Mouse (Mus musculus): ENCODE data around the gene F8.

DNA sequence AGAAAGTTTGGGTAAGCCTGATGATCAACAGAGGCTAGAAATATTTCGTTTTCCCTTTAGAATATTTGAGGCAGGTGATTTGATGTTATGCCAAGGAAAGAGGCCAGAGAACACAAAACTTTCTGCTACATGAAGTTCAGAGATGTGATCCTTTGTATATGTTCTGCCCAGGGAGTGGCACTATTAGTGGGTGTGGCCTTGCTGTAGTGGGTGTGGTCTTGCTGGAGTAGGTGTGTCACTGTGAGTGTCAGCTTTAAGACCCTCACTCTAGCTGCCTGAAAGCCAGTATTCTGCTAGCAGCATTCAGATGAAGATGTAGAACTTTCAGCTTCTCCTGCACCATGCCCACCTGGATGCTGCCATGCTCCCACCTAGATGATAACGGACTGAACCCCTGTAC lies 232.1 kb downstream of the F8 start:
- TF ChIP-seq USF1 (IDR thresholded peaks at IDR 0.05; ENCODE audit: low read depth) (no peak), MYOG (IDR thresholded peaks at IDR 0.05; ENCODE audit: control insufficient read depth, extremely low read depth, insufficient read length) (no peak), CTCF (IDR thresholded peaks at IDR 0.05; ENCODE audit: control insufficient read depth, insufficient read depth, insufficient read length) (no peak), MYOD1 (IDR thresholded peaks at IDR 0.05; ENCODE audit: control insufficient read depth, insufficient read length, low read depth) (no peak), CEBPB (IDR thresholded peaks at IDR 0.05; ENCODE audit: low read depth) (no peak)
